Mouse (Mus musculus) CH12.LX (cell line): ENCODE measurements around the gene Prkar1a.

ENCODE experiments used
- CTCF ChIP-seq, 2 experiments: IDR thresholded peaks in 1 of 2; conservative IDR thresholded peaks in 1 of 2; 2 replicates each; pipeline ENCODE4 v1.5.1; 2011 to 2012; ENCODE audit warnings: low read depth in 2 of 2, low read length in 2 of 2, improper control_type of control experiment in 1 of 2, inconsistent platforms in 1 of 2, mild to moderate bottlenecking in 1 of 2, moderate library complexity in 1 of 2
- MAX ChIP-seq: IDR thresholded peaks from 2 replicates; pipeline ENCODE4 v1.6.1; 2011; ENCODE audit warnings: low read length, improper control_type of control experiment
- NELFE ChIP-seq: IDR thresholded peaks from 2 replicates; pipeline ENCODE4 v1.6.1; 2011; ENCODE audit warnings: low read depth, low read length, improper control_type of control experiment
- POLR2A ChIP-seq: IDR thresholded peaks from 2 replicates; pipeline ENCODE4 v1.6.1; 2011; ENCODE audit warnings: low read depth, mild to moderate bottlenecking, improper control_type of control experiment, low read length
- TCF12 ChIP-seq: IDR thresholded peaks from 2 replicates; pipeline ENCODE4 v1.6.1; 2014; ENCODE audit warnings: low read depth, mild to moderate bottlenecking, inconsistent platforms, low read length, improper control_type of control experiment
- USF1 ChIP-seq: IDR thresholded peaks from 2 replicates; pipeline ENCODE4 v1.6.1; 2014; ENCODE audit warnings: low read depth, mild to moderate bottlenecking, inconsistent platforms, low read length, improper control_type of control experiment

- no peak for TF ChIP-seq POLR2A
- TF ChIP-seq CTCF (conservative IDR thresholded peaks at IDR 0.05 in 1 of 2, IDR thresholded peaks at IDR 0.05 in 1 of 2; ENCODE audit: low read depth in 2 of 2, low read length in 2 of 2) = no peak
- TF ChIP-seq NELFE = no peak
- no peak for TF ChIP-seq MAX
- no peak for TF ChIP-seq USF1
- no peak for TF ChIP-seq TCF12
Observed at GRCm38 (mm10) chr11:109671136-109672020, 22.2 kb downstream of the Prkar1a start.
